Mouse (Mus musculus) left cerebral cortex, postnatal 36 days (tissue): ENCODE measurements around the gene Pef1. TPM values are rescaled to one million over a fixed set of nuclear protein-coding genes. Genes with fewer than 3 reads are reported as not detected.

ENCODE experiments used
- DNase-seq, 2 experiments: peaks; one replicate each; pipeline ENCODE4 v3.0.0; 2021 to 2022; ENCODE audit warnings: low spot score in 2 of 2, mixed read lengths in 1 of 2
- intact Hi-C: fragments of 180-260 bp; cut with DNase I; formaldehyde crosslinking; loops from one replicate; pipeline ENCODE4 v1.15.1; 2025
- total RNA-seq, 2 experiments: library from RNA; stranded (reverse); gene quantifications; 2 replicates each; pipeline ENCODE4 v1.2.3; 2021

Pef1 gene
- total RNA-seq, 2 experiments from 2014 or later, result 66.4 to 74.5 TPM

DNA sequence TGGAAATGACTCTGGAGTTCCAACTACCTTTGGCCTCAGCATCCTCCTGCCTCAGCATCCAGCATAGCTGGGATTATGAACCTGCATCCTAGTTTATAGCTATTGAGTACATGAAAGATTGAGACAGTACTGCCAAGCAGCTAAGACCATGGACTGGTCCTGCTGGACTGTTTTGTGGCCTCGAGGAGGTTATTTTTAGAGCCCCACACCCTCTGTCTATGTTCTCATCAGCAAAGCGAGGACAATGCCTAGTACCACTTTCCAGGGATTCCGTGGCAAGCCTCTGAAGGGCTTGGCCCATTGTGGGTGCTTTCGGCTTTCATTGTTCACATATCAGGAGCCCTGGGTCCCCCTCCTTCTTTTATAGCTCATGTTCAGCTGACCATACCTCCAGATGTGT, 68.0 kb downstream of the Pef1 start:
- DNase-seq, result no peak
- intact Hi-C loops, result no loop called here

DNA sequence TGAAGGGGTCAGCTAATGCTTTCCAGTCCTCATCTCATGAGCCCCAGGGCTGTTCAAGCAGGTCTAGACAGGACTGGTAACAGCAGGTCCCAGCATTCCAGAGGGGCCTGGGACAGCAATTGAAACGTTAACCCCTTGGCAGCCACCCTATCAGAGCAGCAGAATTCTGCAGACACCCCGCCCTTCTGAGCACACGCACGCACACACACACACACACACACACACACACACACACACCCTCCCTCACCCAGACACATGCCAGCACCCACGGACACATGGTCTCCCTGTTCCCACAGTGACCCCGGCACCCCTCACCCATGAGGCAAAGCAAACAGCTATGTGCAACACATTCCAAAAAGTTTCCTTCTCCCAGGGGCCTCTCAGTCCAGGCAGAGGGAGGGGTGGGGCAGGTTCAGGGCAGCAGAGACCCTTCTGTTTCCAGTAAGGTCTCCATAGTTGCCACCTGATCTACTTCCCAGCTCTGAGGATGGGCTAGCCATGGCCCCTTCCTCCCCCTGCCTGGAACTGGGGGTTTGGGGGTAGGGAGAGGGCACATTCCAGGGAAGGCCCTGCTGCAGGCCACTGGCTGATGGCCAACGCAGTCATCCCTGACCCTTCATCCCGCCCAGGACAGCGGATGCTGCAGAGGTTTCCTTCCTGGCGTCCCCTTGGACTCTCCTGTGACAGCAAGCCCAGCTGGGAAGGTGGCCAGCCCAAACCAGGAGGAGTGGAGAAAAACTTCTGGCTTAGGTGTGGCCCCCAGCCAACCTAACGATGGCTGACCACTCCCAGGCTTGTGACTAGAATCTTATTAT, 69.8 kb downstream of the Pef1 start:
- intact Hi-C loops, result no loop called here
- no peak for DNase-seq

DNA sequence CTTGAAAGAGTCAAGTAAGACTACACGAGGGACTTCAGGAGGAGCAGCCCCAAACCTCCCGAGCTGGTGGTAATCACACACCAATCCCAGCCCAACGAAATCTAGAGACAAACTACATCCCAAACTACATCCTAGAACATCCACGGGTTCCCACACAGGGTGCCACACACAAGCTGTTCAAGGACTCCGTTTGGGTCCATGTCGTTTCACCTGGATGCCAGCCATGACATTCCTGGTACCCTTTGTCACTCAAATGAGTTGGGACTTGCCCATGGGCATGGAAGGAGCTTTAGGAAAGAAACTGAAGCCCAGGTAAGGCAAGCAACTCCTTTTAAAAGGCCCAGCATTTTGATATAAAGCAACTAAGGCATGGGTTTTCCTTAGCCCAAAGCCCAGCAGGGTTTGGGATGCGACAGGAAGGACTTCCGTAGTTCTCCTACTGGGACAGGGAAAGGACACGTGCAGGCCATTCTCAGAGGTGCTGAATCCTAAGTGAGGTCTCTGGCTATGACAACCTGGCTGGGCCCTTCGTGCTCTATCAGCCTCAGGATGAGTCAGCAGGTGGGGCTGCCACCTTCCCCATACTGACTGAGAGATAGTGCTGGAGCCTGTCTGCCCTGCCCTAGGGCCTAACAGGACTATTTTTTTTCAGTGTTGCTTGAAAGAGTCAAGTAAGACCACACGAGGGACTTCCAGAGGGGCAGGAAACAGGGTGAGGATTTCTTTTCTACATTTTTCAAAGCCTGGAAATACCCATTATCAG, 70.9 kb downstream of the Pef1 start:
- intact Hi-C loops, result no loop called here
- no peak for DNase-seq

DNA sequence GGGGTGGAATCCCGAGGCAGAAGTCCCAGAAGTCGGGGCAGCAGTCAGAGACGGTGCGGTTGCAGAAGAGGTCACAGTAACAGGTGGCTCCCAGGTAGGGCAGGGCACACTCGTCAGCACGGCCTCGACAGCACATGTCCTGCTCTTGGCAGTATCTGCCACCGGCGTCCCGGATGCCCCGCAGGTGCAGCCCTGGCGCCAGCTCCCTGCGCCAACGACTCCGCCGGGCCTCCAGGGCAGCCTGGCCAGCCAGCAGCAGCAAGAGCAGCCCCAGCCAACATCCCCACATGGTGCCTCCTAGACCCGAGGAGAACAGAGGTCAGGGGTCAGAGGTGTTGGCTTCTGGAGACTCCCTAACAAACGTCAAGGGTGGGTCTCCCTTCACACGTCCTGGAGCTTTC, 71.6 kb downstream of the Pef1 start:
- no peak for DNase-seq
- intact Hi-C loops, result no loop called here

DNA sequence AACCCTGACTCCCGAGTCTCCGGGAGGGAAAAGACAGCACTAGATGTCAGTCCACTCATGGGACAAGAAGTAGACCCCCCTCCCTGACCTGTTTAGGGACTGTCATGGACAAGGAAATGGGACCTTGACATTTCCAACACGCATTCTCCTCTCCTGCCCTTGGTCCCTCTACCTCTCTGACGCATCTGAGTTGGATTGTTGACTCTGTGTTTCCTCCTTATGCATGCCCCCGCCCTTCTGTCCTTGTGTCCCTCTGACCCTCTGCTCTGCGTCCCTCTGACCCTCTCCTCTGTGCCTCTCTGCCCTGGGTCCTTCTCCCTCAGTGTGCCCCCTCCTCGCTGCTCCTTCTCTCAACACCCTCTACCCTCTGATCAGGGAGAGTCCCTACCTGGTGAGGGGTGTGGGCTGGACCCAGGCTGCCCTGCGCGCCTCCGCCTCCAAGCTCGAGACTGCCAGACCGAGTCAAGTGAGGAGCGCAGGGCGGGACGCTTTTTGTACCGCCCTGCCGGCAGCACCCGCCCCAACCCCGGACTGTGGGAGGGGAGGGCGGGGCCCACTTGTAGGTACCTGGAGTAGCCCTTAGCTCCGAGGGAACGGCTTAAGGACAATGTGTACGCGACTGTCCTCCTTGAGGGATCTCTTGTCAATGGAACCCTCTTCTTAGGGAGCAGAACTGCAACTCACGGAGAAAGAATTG, 72.1 kb downstream of the Pef1 start:
- DNase-seq, result no peak
- intact Hi-C loops, result no loop called here

DNA sequence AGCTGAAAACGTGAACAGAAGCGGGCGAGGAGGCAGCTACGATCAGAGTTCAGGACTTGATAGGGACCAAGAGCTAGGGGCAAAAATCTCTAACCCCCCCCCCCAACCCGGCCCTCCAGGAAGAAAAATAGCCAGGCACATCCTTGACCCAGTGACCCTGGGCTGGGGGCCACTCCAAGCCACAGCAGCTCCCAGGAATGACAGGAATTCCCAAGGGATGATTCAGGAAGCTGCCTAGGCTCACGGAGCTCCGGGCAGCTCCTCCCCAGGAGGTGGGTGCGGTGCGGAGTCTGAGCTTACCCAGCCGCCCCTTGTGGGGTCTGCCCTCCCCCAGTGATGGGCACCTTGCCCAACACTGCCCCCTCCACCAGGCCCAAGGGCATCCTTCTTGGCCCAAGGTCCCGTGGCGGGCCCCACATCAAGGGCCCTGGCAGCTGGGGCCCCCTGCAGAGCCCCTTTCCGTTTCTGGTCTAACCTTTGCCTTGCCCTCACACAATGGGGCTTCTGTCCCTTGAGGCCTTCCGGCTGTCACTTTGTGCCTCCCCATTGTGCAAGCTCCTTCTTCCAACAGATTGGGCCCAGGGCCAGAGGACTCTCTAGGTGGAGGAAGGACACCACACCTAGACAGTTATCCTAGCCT, 72.8 kb downstream of the Pef1 start, which contains the start of gene Tinagl1:
Tinagl1 (minus strand) TSS at position 51 of the 640 bp plus-strand sequence.
- no peak for DNase-seq
- intact Hi-C loops, result no loop called here

DNA sequence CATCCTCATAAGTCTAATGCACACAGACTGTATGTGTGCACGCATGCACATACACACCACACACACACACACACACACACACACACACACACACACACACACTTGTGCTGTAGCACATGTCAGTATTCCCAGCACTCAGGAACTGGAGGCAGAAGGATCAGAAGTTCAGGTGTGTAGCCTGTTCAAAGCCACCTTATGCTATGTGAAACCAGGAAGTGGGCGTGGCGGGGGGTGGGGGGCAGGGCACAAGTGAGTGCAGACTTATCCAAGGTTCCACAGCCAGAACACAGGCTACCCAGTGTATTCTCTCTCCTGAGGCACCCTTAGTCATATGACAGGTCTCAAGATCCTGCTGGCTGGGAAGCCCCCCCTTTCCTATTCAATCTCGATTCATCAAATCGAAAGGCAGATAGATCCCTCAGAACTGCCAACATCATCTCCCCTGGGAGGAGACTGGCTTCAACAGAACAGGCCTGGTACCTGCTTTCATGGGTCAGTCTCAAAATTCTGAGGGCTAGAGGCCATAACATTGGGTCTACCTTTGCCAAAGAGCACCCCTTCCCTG, 73.9 kb downstream of the Pef1 start:
- DNase-seq, result no peak
- intact Hi-C loops, result no loop called here

DNA sequence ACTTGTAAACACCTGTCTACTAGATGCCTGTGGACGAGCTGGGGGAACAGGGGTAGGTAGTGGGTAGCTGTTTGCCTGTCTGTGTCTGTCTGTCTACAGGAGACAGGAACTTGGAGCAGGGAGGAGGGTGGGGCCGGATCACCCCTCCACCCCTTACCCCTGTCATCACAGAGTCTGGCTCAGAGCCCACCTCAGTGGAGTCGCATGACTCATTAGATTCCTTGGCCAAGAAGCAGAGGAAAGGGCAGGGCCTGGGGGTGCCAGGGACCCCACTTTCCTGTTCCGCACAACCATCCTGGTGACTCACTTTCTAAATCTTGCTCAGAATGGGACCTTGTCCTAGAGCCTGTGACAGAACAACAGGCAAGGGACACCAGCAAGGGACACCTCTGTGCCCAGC, 74.7 kb downstream of the Pef1 start:
- DNase-seq, result no peak
- intact Hi-C loops, result no loop called here

DNA sequence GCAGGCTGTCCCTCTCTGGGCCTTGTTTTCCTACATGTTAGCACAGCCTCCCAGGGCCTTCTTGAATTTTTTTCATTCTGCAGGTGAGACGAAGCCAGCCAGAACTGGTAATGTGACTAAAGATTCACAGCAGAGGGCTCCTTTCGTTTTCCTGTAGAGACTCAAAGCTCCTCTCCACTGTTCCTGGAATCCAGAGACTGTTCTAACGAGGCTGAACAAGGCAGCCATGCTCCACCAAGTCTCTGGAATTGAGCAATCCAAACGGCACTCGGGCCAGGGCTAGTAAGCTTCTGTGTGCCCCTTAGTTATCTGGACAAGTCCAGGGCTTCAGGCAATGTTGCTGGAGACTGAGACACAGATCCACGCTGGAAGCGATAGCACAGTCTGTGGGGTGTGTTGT, 75.2 kb downstream of the Pef1 start:
- DNase-seq, result no peak
- intact Hi-C loops, result no loop called here

Other genes with a start within 250 kb of the Pef1 start
- under 1 TPM; 0.22 to 0.48 TPM for gene Spocd1, start 173.3 kb upstream of the Pef1 start, total RNA-seq
- 100 to 1,000 TPM; 401 TPM for gene Adgrb2, start 117.7 kb upstream of the Pef1 start, total RNA-seq
- gene Col16a1, start 54.7 kb upstream of the Pef1 start, total RNA-seq, result 10 to 100 TPM; 15.9 to 21.4 TPM
- 1 to 10 TPM; 2.0 to 2.4 TPM for gene Hcrtr1, start 36.8 kb downstream of the Pef1 start, total RNA-seq
- gene Tinagl1, start 72.6 kb downstream of the Pef1 start, total RNA-seq, result 10 to 100 TPM in 1 of 2 experiments, 1 to 10 TPM in 1; 8.0 to 13.4 TPM
- not detected for gene Gm853, start 119.8 kb downstream of the Pef1 start, total RNA-seq
- gene Serinc2, start 176.6 kb downstream of the Pef1 start, total RNA-seq, result 1 to 10 TPM; 5.7 to 7.1 TPM
- 100 to 1,000 TPM; 141 to 166 TPM for gene Fabp3, start 206.0 kb downstream of the Pef1 start, total RNA-seq
- 1 to 10 TPM; 1.4 to 1.8 TPM for gene Gm10570, start 206.1 kb downstream of the Pef1 start, total RNA-seq